Mouse (Mus musculus) CD8-positive naive resting alpha-beta T cell, adult 2 months (primary cell): Measurements from ENCODE around the gene Hoxa9.
A peak's percentile ranks its signal among the peaks of the same experiment; 100 is the strongest.

Source experiments
- DNase-seq, 2 experiments: peaks; one replicate each; pipeline ENCODE4 v3.0.0; 2022; ENCODE audit warnings: low read depth in 2 of 2, low spot score in 2 of 2

Hoxa9 gene

DNA sequence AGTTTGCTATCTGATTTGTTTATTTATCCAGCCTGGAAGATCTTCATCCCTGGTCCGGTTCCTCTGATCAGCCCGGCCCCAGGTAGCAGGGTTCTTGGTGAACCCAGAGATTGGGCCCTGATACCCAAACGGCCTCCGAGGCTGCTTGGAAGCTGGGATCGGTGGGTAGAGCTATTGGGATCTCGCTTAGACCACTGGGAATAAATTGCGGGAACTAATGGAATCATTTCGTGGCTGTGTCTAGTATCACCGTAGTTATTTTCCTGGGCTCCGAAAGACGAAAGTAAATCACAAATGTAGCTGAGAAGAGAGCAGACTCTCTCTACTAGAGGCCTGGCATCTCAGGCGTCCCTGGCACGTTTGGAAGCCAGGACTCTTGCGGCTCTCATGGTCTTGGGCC is 25.7 kb downstream of the Hoxa9 start:
- no peak for DNase-seq

GRCm38 (mm10) chr6:52204050-52204752 is 26.7 kb downstream of the Hoxa9 start, which contains the start of gene Hoxa5:
Gene Hoxa5 (minus strand): TSS chr6:52204587.
- no peak for DNase-seq

DNA sequence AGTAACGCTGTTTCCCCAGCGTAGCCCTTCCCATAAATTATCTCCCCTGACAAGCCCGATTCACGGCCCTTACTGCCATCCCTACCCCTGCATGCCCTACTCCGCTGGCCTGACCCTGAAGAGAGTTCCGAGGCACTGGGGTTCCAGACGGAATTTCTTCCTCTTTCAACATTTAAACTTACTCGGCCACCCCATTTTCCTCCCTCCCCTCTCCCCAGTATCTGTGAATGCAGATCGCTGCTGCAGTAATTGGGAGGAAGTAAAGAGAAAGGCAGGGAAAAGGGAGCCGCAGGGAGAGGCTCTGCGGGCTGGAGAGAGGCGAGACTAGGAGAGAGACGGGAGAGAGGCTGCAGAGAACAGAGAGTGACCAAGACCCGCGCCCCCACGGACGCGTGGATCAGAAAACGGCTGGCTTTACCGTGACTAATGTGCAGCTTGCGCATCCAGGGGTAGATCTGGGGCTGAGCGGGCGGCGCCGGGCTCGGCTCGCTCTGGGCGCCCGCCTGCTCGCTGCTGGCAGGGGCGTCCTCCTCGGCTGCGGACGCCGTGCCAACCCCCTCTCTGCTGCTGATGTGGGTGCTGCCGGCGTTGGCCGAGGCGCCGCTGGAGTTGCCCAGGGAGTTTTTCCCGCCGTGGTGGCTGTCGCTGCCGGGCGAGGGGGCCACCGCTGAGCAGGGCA is 27.4 kb downstream of the Hoxa9 start:
- no peak for DNase-seq

DNA sequence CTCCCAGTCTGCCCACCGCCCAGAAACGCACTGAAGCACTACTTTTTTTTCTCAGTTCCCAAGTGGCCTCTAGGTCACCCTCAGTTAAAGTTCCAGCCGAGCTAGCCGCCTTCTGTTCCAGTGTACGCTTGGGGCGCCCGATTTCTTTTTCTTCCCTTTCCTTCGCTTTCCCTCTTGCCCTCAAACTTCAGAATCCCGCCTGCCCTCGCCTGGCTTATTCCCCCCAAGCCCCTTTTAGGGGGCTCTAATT is 27.8 kb downstream of the Hoxa9 start:
- DNase-seq = no peak

GRCm38 (mm10) chr6:52202362-52203120 is 28.3 kb downstream of the Hoxa9 start:
- no peak for DNase-seq

- no peak for DNase-seq
Observed at GRCm38 (mm10) chr6:52201269-52201668, 29.6 kb downstream of the Hoxa9 start.

DNA sequence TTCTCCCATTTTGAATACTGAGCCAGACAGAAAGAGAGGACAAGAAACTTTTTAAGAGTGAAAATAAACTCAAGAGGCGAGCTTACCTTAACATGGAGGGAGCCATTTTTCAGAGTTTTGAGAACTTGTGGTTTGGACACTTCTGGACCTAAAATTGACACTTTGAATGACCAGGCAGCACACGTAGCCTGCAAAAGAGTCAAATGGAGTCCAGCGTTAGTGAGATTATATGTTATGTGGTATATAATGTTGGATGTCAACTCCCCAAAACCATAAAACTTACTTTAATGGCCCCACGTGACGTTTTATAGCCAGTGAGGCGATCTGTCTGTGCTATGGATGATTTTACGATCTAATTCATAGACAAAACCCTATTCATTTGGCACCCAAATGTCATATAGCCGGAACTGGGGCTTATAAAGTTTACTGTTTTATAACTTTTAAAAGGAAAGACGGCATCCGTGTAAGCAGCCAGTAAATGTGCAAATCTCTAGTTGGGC is 30.1 kb downstream of the Hoxa9 start:
- DNase-seq = no peak

DNA sequence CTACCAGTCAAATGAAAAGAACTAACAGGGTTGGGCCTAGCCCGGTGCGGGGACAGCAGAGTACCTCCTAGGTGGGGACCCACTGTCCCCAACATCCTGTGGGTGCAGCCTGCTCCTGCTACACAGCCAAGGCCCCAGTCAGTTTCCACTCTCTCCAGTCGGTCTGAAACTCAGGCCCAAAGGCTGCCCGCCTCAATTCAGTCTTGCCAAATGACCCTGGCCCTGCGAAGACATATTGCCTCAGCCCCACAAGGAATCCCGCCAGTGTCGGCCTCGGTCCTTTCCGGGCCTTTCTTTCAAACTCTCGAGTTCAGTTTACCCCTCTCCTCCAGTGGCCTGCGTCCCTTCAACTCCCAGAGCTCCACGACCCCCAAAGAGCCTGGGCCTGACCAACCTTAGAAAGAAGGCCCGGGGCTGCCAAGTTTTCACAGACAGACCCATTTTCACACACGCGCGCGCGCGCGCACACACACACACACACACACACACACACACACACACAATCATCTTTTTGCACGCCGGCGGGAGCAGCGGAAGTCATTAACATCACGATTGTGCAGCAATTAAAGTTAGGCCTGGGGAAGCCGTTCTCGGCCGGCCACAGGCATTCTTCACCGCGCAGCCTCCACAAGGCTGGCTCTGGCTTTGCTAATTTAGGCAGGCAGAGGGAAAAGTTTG is 30.7 kb downstream of the Hoxa9 start:
- DNase-seq = no peak

- no peak for DNase-seq
Observed at GRCm38 (mm10) chr6:52197271-52197670, 33.6 kb downstream of the Hoxa9 start.

- DNase-seq = no peak
Observed at GRCm38 (mm10) chr6:52196811-52197210, 34.1 kb downstream of the Hoxa9 start.

GRCm38 (mm10) chr6:52194690-52195089 is 36.2 kb downstream of the Hoxa9 start:
- DNase-seq = no peak

GRCm38 (mm10) chr6:52191860-52192550 is 38.9 kb downstream of the Hoxa9 start:
- DNase-seq = peak; percentile 61 to 73

GRCm38 (mm10) chr6:52190906-52191810 is 39.7 kb downstream of the Hoxa9 start, which contains the start of gene Hoxa4:
Gene Hoxa4 (minus strand): TSS chr6:52191753.
- DNase-seq = no peak

- no peak for DNase-seq
Observed at GRCm38 (mm10) chr6:52190410-52190809, 40.5 kb downstream of the Hoxa9 start.

DNA sequence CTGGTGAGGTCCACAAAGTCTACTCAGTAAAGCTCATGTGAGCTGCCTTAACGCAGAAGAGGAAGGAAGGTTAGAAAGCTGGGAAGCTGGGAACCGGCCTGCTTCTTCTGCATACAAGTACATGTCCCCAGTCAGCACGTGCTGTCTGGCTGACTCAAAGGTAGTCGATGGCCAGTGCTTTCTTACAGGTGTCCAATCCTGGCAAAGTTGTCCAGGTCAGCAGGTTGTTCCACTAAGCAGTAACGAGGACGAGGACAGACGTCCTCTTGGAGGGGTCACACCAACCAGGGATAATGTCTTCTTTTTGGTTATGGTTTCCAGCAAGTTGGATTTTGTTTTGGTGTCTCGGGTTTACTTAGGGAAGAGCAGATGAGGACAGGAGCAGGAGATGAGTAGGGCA is 41.0 kb downstream of the Hoxa9 start:
- no peak for DNase-seq

DNA sequence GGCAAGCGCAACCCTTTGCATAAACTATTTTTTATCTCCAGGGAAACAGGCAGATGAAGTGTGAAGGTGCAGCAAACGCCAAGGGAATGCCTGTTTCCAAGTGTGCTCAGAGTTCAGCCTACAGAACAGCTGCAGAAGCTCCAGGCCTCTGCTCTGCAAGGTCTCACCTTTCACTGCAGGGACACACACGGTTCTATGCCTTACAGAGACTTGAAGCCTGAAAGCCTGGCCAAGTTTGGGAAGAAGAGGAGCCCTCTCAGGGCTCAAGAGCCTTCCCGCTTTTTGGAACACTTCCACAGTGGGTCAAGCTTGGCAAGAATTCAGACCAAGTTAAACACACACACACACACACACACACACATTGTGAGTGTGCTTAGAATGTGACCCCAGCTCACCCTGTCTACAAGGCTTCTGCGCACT is 41.7 kb downstream of the Hoxa9 start:
- no peak for DNase-seq

GRCm38 (mm10) chr6:52186500-52186899 is 44.4 kb downstream of the Hoxa9 start:
- DNase-seq = no peak

DNA sequence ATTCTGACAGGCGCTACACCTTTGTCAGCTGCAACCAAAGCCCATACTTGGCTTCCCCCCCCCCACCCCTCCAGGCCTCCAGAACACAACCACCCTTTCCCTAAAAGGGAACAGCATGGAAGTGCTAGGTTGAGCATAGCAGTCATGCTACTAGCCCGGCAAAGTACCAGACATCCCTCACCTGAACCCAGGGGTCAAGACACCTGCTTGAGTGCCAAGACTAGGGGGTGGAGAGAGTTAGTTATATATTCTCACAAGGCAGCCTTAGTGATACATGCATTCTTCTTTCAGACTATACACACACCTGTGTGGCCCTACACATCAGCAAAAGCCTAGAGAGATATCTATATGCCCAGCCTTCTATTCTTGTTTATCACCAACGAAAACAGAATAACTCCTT is 45.1 kb downstream of the Hoxa9 start:
- no peak for DNase-seq

DNA sequence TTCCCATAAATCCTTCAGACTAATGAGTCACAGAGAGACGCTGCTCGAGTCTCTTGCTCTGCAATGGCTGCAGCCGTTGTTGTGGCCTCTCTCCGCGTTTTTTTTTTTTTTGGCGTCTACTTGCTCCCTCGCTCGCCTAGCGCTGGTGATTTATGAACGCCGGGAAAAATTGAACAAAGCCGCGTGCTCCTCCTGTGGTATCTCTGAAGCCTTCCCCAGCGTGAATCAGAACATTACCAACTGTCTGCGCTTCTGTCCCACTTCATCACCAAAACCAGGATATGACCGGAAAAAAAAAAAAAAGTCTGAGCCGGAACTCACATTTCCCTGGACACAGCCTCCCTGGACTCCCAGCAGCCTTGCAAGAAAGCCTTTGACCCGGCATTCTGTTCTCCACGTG is 45.7 kb downstream of the Hoxa9 start:
- no peak for DNase-seq

DNA sequence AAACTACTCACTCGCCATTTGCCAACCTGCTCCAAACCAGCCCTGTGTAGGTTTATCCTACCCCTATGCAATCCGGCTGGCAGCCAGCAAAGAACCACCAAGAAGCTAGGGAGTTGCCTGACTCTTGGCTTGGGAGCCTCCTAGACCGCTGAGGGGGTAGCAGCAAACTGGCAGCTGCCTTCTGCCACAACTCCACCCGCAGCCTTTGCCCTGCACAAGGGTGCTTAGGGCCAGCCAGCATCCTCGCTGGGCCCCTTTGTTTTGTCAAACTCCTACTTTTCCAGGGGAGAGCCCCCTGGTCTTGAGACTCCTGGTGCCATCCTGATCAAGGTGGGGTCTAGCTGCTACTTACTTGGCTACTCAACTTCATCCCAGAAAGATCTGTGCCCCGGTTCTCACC is 46.2 kb downstream of the Hoxa9 start:
- DNase-seq = no peak
